Mouse (Mus musculus): Measurements from ENCODE around the gene Lsp1. TPM values are rescaled to one million over a fixed set of nuclear protein-coding genes. Genes with fewer than 3 reads are reported as not detected.

The Lsp1 gene
- polyA plus RNA-seq, 1 experiment from 2014 or later, result 6.3 TPM

- Histone ChIP-seq H3K36me3 (replicated peaks) (no peaks in the 10 kb centered on the region), H3K4me2 (no peak overlapping the region), H3K9me3 (no peaks in the 10 kb centered on the region), H3K4me1 (no peaks in the 10 kb centered on the region), H3K27ac (no peak overlapping the region), H3K4me3 (replicated peaks) (no peak overlapping the region), H3K27me3 (no peaks in the 10 kb centered on the region), H3K9ac (no peak overlapping the region)
- no peak for ATAC-seq (ENCODE audit: low FRiP score)
- 80% methylated on average over 5 of the region's 5 CpGs for WGBS
These were observed 36.2 kb downstream of the Lsp1 start for GRCm38 (mm10) chr7:142496800-142497199.

GRCm38 (mm10) chr7:142497775-142498174 lies 37.2 kb downstream of the Lsp1 start:
- H3K27ac ChIP-seq, result no peak overlapping the region
- H3K4me3 ChIP-seq (replicated peaks), result no peak overlapping the region
- no peaks in the 10 kb centered on the region for H3K4me1 ChIP-seq
- 94% methylated on average over 2 of the region's 2 CpGs for WGBS
- H3K36me3 ChIP-seq (replicated peaks), result no peaks in the 10 kb centered on the region
- H3K9ac ChIP-seq, result no peak overlapping the region
- H3K9me3 ChIP-seq, result no peaks in the 10 kb centered on the region
- H3K27me3 ChIP-seq, result no peaks in the 10 kb centered on the region
- no peak overlapping the region for H3K4me2 ChIP-seq
- ATAC-seq (ENCODE audit: low FRiP score), result no peak

GRCm38 (mm10) chr7:142498575-142498974 lies 38.0 kb downstream of the Lsp1 start, which contains the start of gene Tnnt3:
TSS of gene Tnnt3 (plus strand) at chr7:142498836.
- no peak within 1 kb of the TSS for H3K4me2 ChIP-seq
- no peaks in the 10 kb centered on the region for H3K9me3 ChIP-seq
- no peaks in the 10 kb centered on the region for H3K27me3 ChIP-seq
- WGBS, result 94% methylated on average over 2 of the region's 2 CpGs
- no peak within 1 kb of the TSS for H3K27ac ChIP-seq
- H3K4me1 ChIP-seq, result no peaks in the 10 kb centered on the region
- H3K36me3 ChIP-seq (replicated peaks), result no peaks in the 10 kb centered on the region
- no peak within 1 kb of the TSS for H3K4me3 ChIP-seq (replicated peaks)
- ATAC-seq (ENCODE audit: low FRiP score), result no peak
- no peak within 1 kb of the TSS for H3K9ac ChIP-seq

GRCm38 (mm10) chr7:142499010-142499721 lies 38.6 kb downstream of the Lsp1 start:
- Histone ChIP-seq H3K9ac (no peak overlapping the region), H3K36me3 (replicated peaks) (no peaks in the 10 kb centered on the region), H3K9me3 (no peaks in the 10 kb centered on the region), H3K27me3 (no peaks in the 10 kb centered on the region), H3K4me1 (no peaks in the 10 kb centered on the region), H3K4me3 (replicated peaks) (no peak overlapping the region), H3K27ac (no peak overlapping the region), H3K4me2 (no peak overlapping the region)
- ATAC-seq (ENCODE audit: low FRiP score), result no peak
- WGBS, result 83% methylated on average over 5 of the region's 5 CpGs

GRCm38 (mm10) chr7:142500032-142500431 lies 39.4 kb downstream of the Lsp1 start:
- Histone ChIP-seq H3K4me2 (no peak overlapping the region), H3K9me3 (no peaks in the 10 kb centered on the region), H3K4me1 (no peaks in the 10 kb centered on the region), H3K36me3 (replicated peaks) (no peaks in the 10 kb centered on the region), H3K27ac (no peak overlapping the region), H3K27me3 (no peaks in the 10 kb centered on the region), H3K9ac (no peak overlapping the region), H3K4me3 (replicated peaks) (no peak overlapping the region)
- no peak for ATAC-seq (ENCODE audit: low FRiP score)
- 83% methylated on average over 1 of the region's 1 CpGs for WGBS

- Histone ChIP-seq H3K27ac (no peak overlapping the region), H3K9ac (no peak overlapping the region), H3K4me2 (no peak overlapping the region), H3K36me3 (replicated peaks) (no peaks in the 10 kb centered on the region), H3K4me1 (peaks cover 15% of the 10 kb centered on the region), H3K9me3 (no peaks in the 10 kb centered on the region), H3K27me3 (no peaks in the 10 kb centered on the region), H3K4me3 (replicated peaks) (no peak overlapping the region)
- no peak for ATAC-seq (ENCODE audit: low FRiP score)
- 83% methylated on average over 4 of the region's 4 CpGs for WGBS
These were observed 42.6 kb downstream of the Lsp1 start for GRCm38 (mm10) chr7:142503206-142503605.

GRCm38 (mm10) chr7:142505942-142506341 lies 45.3 kb downstream of the Lsp1 start:
- H3K36me3 ChIP-seq (replicated peaks), result no peaks in the 10 kb centered on the region
- peaks cover 28% of the 10 kb centered on the region for H3K4me1 ChIP-seq
- H3K27me3 ChIP-seq, result no peaks in the 10 kb centered on the region
- H3K9me3 ChIP-seq, result no peaks in the 10 kb centered on the region
- ATAC-seq (ENCODE audit: low FRiP score), result peak; percentile 63
- no peak overlapping the region for H3K27ac ChIP-seq
- WGBS, result 26% methylated on average over 2 of the region's 2 CpGs
- no peak overlapping the region for H3K4me3 ChIP-seq (replicated peaks)
- no peak overlapping the region for H3K4me2 ChIP-seq
- 0 out of 2 replicates have a peak overlapping the region, but pooled peaks have one; percentile 17 for H3K9ac ChIP-seq

GRCm38 (mm10) chr7:142506501-142506900 lies 45.9 kb downstream of the Lsp1 start:
- no peak overlapping the region for H3K4me2 ChIP-seq
- H3K4me3 ChIP-seq (replicated peaks), result no peak overlapping the region
- H3K9ac ChIP-seq, result no peak overlapping the region
- WGBS, result 28% methylated on average over 4 of the region's 4 CpGs
- H3K27me3 ChIP-seq, result no peaks in the 10 kb centered on the region
- H3K36me3 ChIP-seq (replicated peaks), result no peaks in the 10 kb centered on the region
- H3K27ac ChIP-seq, result 0 out of 2 replicates have a peak overlapping the region, but pooled peaks have one; percentile 25
- H3K4me1 ChIP-seq, result peaks cover 28% of the 10 kb centered on the region
- peak; percentile 63; the same call in 1 of the 2 replicates for ATAC-seq (ENCODE audit: low FRiP score)
- H3K9me3 ChIP-seq, result no peaks in the 10 kb centered on the region

- 95% methylated on average over 9 of the region's 9 CpGs for WGBS
- Histone ChIP-seq H3K4me1 (peaks cover 28% of the 10 kb centered on the region), H3K4me3 (replicated peaks) (no peak overlapping the region), H3K9me3 (no peaks in the 10 kb centered on the region), H3K27me3 (no peaks in the 10 kb centered on the region), H3K27ac (no peak overlapping the region), H3K9ac (no peak overlapping the region), H3K4me2 (no peak overlapping the region), H3K36me3 (replicated peaks) (no peaks in the 10 kb centered on the region)
- no peak for ATAC-seq (ENCODE audit: low FRiP score)
These were observed 46.8 kb downstream of the Lsp1 start for GRCm38 (mm10) chr7:142507453-142507852.

- WGBS, result 54% methylated on average over 14 of the region's 14 CpGs
- H3K27me3 ChIP-seq, result no peaks in the 10 kb centered on the region
- H3K27ac ChIP-seq, result peak overlapping the region; percentile 76
- H3K36me3 ChIP-seq (replicated peaks), result no peaks in the 10 kb centered on the region
- H3K4me2 ChIP-seq, result no peak overlapping the region
- ATAC-seq (ENCODE audit: low FRiP score), result no peak
- no peak overlapping the region for H3K9ac ChIP-seq
- peaks cover 28% of the 10 kb centered on the region for H3K4me1 ChIP-seq
- H3K9me3 ChIP-seq, result no peaks in the 10 kb centered on the region
- no peak overlapping the region for H3K4me3 ChIP-seq (replicated peaks)
These were observed 48.9 kb downstream of the Lsp1 start for GRCm38 (mm10) chr7:142509518-142509917.

- Histone ChIP-seq H3K27me3 (no peaks in the 10 kb centered on the region), H3K27ac (peak overlapping the region; percentile 76), H3K4me1 (peaks cover 28% of the 10 kb centered on the region), H3K4me2 (peak overlapping the region; percentile 22), H3K9me3 (no peaks in the 10 kb centered on the region), H3K9ac (no peak overlapping the region; the same call in 1 of the 2 replicates), H3K36me3 (replicated peaks) (no peaks in the 10 kb centered on the region), H3K4me3 (replicated peaks) (no peak overlapping the region)
- ATAC-seq (ENCODE audit: low FRiP score), result no peak
- WGBS, result 15% methylated on average over 12 of the region's 12 CpGs
These were observed 49.6 kb downstream of the Lsp1 start for GRCm38 (mm10) chr7:142510021-142510777.

- H3K4me1 ChIP-seq, result peaks cover 29% of the 10 kb centered on the region
- no peak overlapping the region for H3K4me3 ChIP-seq (replicated peaks)
- no peak overlapping the region for H3K9ac ChIP-seq
- no peaks in the 10 kb centered on the region for H3K27me3 ChIP-seq
- ATAC-seq (ENCODE audit: low FRiP score), result no peak
- no peaks in the 10 kb centered on the region for H3K9me3 ChIP-seq
- 91% methylated on average over 4 of the region's 4 CpGs for WGBS
- no peak overlapping the region for H3K27ac ChIP-seq
- no peak overlapping the region for H3K4me2 ChIP-seq
- H3K36me3 ChIP-seq (replicated peaks), result no peaks in the 10 kb centered on the region
These were observed 53.4 kb downstream of the Lsp1 start for GRCm38 (mm10) chr7:142514048-142514447.
